Mouse (Mus musculus) macrophage (primary cell): ENCODE data around the gene 4833439L19Rik. TPM values are rescaled to one million over a fixed set of nuclear protein-coding genes. Genes with fewer than 3 reads are reported as not detected.
"Not testable (repeated sequence)": the region's sequence is repeated elsewhere in the genome, so short reads cannot be mapped to it uniquely, and the experiment has no call there.

Experiments used
- H3K27ac ChIP-seq: fragments of 350-480 bp; formaldehyde crosslinking; 2 replicates; pipeline ENCODE4 v1.9.0; 2021
- H3K36me3 ChIP-seq: fragments of 350-480 bp; formaldehyde crosslinking; 2 replicates; pipeline ENCODE4 v1.9.0; 2021; ENCODE audit errors: inconsistent target
- H3K4me3 ChIP-seq: fragments of 350-480 bp; formaldehyde crosslinking; 2 replicates; pipeline ENCODE4 v1.9.0; 2021; ENCODE audit errors: inconsistent target
- H3K79me2 ChIP-seq: fragments of 350-480 bp; formaldehyde crosslinking; 2 replicates; pipeline ENCODE4 v1.9.0; 2021; ENCODE audit errors: inconsistent target
- WGBS: methylation state at CpG from one replicate; pipeline ENCODE4 v1.1.7; 2026; ENCODE audit warnings: inconsistent platforms; ENCODE audit not compliant: missing documents; 5-methylcytosine and 5-hydroxymethylcytosine counted together
- polyA plus RNA-seq: library from polyadenylated mRNA; stranded (reverse); fragments of 250-400 nt; gene quantifications from 3 replicates; pipeline ENCODE4 v1.2.4, GENCODE M21; 2018; ENCODE audit warnings: inconsistent platforms
- total RNA-seq, 78 experiments: library from RNA; depleted of rRNA; stranded (reverse); fragments of 250-400 nt; gene quantifications; 1 replicate in 9 of 78; 2 replicates in 24 of 78; 3 replicates in 43 of 78; 4 replicates in 2 of 78; pipeline ENCODE4 v1.2.4; 2018; ENCODE audit warnings: inconsistent platforms in 56 of 78

The 4833439L19Rik gene
- total RNA-seq (2018; cell fraction: chromatin; rRNA removed) = 10 to 100 TPM; 10.8 to 38.6 (median 24.2) TPM
- total RNA-seq (2018; cell fraction: cytosol; rRNA removed) = 10 to 100 TPM; 48.2 to 68.8 (median 56.5) TPM
- total RNA-seq (2018; cell fraction: nucleus; rRNA removed) = 10 to 100 TPM; 11.3 to 48.6 (median 29.6) TPM
- polyA plus RNA-seq = 57.4 to 59.9 TPM (median 57.6 TPM) in 3 replicates

DNA sequence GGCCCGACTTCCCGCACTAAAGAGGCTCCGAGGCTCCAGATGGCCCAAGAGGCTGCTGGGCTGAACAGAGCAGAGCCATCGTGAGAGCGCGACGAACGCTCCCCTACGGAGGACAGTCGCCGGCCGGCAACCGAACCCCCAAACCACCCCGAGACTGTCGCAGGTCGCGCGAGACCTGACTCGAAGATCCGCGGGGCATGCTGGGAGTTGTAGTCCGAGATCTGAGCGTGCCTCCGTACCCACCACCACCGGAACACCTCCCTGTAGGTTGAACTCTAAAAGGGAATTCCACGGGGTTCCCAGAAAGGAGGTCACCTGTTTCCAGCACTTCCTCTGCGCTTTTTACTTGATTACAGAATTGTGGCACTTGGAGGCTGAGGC is at the start of gene 4833439L19Rik:
Gene 4833439L19Rik (minus strand): TSS at position 235 of the 381 bp plus-strand sequence.
- Histone ChIP-seq H3K4me3 (peak within 1 kb of the TSS; percentile 87), H3K79me2 (peaks cover 43% of the 10 kb centered on the region), H3K36me3 (peaks cover 23% of the 10 kb centered on the region), H3K27ac (no peak within 1 kb of the TSS)
- under 1% methylated on average over 15 of the region's 27 CpGs for WGBS

DNA sequence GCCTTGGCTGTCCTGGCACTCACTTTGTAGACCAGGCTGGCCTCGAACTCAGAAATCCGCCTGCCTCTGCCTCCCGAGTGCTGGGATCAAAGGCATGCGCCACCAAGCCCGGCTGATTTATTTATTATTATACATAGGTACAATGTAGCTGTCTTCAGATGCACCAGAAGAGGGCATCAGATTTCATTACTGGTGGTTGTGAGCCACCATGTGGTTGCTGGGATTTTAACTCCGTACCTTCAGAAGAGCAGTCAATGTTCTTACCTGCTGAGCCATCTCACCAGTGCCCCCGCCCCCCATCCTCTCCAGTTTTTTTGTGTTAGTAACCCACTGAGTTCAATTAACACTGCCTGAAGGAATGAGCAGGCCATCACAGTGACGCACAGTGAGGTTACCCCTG is 47.9 kb upstream of the 4833439L19Rik start:
- not testable (repeated sequence) for H3K4me3 ChIP-seq, H3K36me3 ChIP-seq, H3K79me2 ChIP-seq, H3K27ac ChIP-seq
- 78% methylated on average over 6 of the region's 8 CpGs for WGBS

DNA sequence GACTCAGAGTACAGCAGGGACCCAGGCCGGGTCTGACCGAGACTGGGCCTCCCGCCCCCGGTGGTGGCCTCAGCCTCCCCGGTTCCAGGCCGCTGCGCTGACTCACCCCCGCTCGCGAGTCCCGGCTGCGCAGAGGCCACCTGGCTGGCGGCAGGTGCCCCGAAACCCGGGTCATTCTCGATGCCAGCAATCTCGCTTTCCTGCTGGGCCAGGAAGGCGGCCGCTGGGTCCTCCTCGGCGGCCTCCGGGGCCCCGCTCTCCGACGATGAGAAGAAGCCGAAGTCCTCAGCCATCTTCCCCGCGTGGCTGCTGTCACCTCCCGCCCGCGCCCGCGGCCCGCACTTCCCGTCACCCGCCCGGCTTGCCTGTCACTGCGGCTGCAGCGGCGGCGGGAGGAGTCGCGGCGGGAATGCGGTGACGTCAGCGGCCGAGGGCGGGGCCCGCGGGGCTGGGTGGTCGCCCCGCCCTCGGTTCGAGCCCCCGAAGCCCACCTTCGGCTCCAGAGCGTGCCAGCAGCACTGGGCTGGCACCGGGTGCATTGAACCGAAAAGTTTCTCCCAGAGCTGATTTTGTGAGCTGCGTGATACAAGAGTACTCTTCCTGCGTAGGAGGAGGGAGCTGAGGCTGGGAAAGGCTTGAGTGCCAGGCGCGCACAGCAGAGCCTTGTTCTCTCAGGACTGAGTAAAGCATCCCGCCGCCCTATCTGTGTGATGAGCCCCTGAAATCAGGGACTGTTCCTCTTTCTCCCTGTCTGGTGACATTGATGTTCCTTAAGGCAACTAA is 45.9 kb upstream of the 4833439L19Rik start, which contains the start of gene Cltb:
Gene Cltb (minus strand): TSS at position 373 of the 783 bp plus-strand sequence.
- 2% methylated on average over 66 of the region's 66 CpGs for WGBS
- Histone ChIP-seq H3K79me2 (no peaks in the 10 kb centered on the region), H3K27ac (0 out of 2 replicates have a peak within 1 kb of the TSS, but pooled peaks have one; percentile 17), H3K36me3 (no peaks in the 10 kb centered on the region), H3K4me3 (peak within 1 kb of the TSS; percentile 41)

DNA sequence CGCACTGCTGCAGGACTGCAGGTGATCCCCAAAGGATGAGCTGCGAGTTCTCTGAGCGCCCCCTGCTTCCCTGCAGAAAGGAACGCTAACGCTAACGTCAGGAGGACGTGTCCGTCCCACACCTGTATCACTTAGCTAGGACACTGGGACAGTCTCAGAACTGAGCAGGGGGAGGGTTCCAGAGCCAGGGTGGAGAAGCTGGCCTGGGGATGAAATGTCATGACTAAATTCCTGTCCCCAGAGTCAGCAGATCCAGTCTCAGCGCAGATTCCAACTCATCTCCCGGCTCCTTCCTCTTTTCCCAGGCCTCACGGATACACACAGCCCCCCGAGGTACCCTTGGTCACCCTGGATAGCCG is 45.4 kb upstream of the 4833439L19Rik start:
- Histone ChIP-seq H3K79me2 (no peaks in the 10 kb centered on the region), H3K27ac (no peak overlapping the region), H3K4me3 (peak overlapping the region; percentile 41), H3K36me3 (no peaks in the 10 kb centered on the region)
- 20% methylated on average over 11 of the region's 13 CpGs for WGBS

DNA sequence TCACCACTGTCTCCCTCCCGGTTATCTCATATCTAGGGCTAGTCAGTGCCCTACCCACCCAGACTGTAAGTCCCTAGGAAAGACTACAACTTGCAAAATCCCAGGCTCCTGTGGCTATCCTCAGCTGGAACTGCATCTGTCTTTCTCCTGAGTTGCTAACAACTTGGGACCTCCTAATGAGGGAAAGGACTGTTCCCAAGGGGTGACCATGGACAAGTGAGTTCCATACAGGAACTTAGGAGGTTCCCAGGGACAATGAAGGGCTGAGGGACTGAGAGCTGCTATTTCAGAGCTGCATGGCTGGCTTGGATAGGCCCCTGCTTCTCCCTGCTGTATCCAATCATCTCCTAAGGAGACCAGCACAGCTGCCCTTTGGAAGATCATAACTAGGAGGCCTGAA is 44.1 kb upstream of the 4833439L19Rik start:
- H3K79me2 ChIP-seq = no peaks in the 10 kb centered on the region
- no peak overlapping the region for H3K27ac ChIP-seq
- H3K36me3 ChIP-seq = no peaks in the 10 kb centered on the region
- no peak overlapping the region for H3K4me3 ChIP-seq
- WGBS = 83% methylated on average over 1 of the region's 1 CpGs

DNA sequence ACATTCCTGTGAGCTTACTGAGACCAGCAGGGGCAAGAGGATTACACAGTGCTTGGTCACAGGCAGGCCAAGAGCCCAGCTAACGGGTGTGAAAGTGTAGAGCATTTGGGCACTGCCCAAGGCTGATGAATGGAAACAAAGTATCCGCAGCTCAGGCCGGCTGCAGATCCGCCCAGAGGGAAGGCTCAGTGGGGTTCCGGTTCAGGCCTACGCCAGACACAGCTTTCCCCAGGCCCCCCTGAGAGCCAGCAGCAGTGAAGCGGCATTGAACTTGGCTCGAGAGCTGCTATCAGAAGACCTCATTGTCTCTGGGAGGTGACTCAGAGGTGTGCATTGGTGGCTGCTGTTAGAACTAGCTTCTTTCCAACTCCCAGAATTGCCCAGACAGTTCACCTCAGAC is 43.4 kb upstream of the 4833439L19Rik start:
- no peak overlapping the region for H3K27ac ChIP-seq
- H3K4me3 ChIP-seq = no peak overlapping the region
- WGBS = 94% methylated on average over 7 of the region's 8 CpGs
- no peaks in the 10 kb centered on the region for H3K79me2 ChIP-seq
- no peaks in the 10 kb centered on the region for H3K36me3 ChIP-seq

GRCm38 (mm10) chr13:54608002-54608401 is 42.8 kb upstream of the 4833439L19Rik start:
- no peaks in the 10 kb centered on the region for H3K79me2 ChIP-seq
- no peaks in the 10 kb centered on the region for H3K36me3 ChIP-seq
- H3K4me3 ChIP-seq = no peak overlapping the region
- WGBS = 97% methylated on average over 3 of the region's 3 CpGs
- H3K27ac ChIP-seq = no peak overlapping the region

DNA sequence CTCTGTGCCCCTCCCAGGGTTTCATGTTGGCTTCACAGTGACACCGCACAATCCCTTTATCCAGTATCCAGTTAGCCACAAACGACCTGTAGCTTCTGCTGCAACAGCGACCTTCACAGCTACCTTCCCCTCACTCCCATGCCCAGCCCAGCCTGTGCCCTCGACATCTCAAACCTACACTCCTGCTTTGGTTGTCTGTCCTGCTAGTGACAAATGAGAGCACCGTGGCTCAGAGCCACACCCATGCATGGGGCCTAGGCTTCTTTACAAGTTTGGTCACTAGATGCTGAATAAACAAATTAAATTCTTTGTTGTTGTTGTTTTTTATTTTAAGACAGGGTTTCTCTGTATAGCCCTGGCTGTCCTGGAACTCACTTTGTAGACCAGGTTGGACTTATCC is 42.0 kb upstream of the 4833439L19Rik start:
- WGBS = 81% methylated on average over 5 of the region's 5 CpGs
- Histone ChIP-seq H3K79me2 (no peaks in the 10 kb centered on the region), H3K36me3 (no peaks in the 10 kb centered on the region), H3K27ac (no peak overlapping the region), H3K4me3 (no peak overlapping the region)

DNA sequence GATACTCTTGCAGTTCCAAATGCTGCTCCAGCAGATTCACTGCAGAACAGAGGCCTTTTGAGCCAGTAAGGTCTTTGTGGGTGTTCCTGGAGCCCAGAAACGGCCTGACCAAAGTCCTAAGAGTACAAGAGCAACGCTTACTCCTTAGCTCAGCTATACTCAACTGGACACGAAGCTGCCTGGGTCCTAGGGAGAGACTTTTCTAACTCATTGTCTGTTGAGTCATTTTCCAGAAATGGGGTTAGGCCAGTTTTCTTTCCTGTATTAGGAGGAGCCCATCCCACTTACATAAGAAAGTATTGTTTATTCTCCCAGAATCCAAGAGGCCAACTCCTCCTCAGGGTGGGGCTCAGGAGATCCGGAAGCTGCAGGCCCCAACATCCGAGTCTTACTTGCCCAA is 40.2 kb upstream of the 4833439L19Rik start:
- H3K79me2 ChIP-seq = no peaks in the 10 kb centered on the region
- no peak overlapping the region for H3K4me3 ChIP-seq
- WGBS = 96% methylated on average over 5 of the region's 5 CpGs
- H3K27ac ChIP-seq = no peak overlapping the region
- no peaks in the 10 kb centered on the region for H3K36me3 ChIP-seq

- Histone ChIP-seq H3K27ac (no peak overlapping the region), H3K4me3 (no peak overlapping the region), H3K36me3 (no peaks in the 10 kb centered on the region), H3K79me2 (no peaks in the 10 kb centered on the region)
- WGBS = 85% methylated on average over 4 of the region's 4 CpGs
These were observed 39.0 kb upstream of the 4833439L19Rik start for GRCm38 (mm10) chr13:54604221-54604620.

DNA sequence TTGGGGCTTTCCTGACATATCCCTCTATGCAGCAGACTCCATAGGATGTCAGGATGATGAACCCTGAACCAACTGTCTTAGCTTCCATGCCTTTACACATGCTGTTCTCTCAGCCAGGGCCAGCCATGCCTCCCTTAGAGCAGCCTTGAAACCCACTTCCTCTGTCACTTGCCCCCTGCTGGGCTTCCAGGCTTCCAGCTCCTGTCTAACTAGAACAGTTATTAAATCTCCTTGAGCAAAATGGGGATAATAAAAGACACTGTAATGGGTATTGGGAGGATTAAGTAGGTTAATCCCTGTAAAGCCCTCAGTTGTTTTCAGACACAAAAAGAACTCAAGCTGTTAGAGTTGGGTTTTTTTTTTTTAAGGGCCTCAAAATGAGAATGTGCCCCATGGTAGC is 38.3 kb upstream of the 4833439L19Rik start:
- no peaks in the 10 kb centered on the region for H3K79me2 ChIP-seq
- no peaks in the 10 kb centered on the region for H3K36me3 ChIP-seq
- H3K27ac ChIP-seq = no peak overlapping the region
- no peak overlapping the region for H3K4me3 ChIP-seq

- Histone ChIP-seq H3K4me3 (no peak overlapping the region), H3K79me2 (no peaks in the 10 kb centered on the region), H3K27ac (no peak overlapping the region), H3K36me3 (no peaks in the 10 kb centered on the region)
- WGBS = 94% methylated on average over 3 of the region's 3 CpGs
These were observed 37.4 kb upstream of the 4833439L19Rik start for GRCm38 (mm10) chr13:54602639-54603111.

- no peaks in the 10 kb centered on the region for H3K36me3 ChIP-seq
- H3K27ac ChIP-seq = no peak overlapping the region
- 91% methylated on average over 12 of the region's 12 CpGs for whole genome bisulfite sequencing
- H3K4me3 ChIP-seq = no peak overlapping the region
- H3K79me2 ChIP-seq = no peaks in the 10 kb centered on the region
These were observed 33.4 kb upstream of the 4833439L19Rik start for GRCm38 (mm10) chr13:54598622-54599143.

GRCm38 (mm10) chr13:54596870-54597269 is 31.6 kb upstream of the 4833439L19Rik start:
- 95% methylated on average over 5 of the region's 5 CpGs for WGBS
- no peak overlapping the region for H3K4me3 ChIP-seq
- peaks cover 10% of the 10 kb centered on the region; the same call in 1 of the 2 replicates for H3K79me2 ChIP-seq
- H3K36me3 ChIP-seq = no peaks in the 10 kb centered on the region
- H3K27ac ChIP-seq = no peak overlapping the region

DNA sequence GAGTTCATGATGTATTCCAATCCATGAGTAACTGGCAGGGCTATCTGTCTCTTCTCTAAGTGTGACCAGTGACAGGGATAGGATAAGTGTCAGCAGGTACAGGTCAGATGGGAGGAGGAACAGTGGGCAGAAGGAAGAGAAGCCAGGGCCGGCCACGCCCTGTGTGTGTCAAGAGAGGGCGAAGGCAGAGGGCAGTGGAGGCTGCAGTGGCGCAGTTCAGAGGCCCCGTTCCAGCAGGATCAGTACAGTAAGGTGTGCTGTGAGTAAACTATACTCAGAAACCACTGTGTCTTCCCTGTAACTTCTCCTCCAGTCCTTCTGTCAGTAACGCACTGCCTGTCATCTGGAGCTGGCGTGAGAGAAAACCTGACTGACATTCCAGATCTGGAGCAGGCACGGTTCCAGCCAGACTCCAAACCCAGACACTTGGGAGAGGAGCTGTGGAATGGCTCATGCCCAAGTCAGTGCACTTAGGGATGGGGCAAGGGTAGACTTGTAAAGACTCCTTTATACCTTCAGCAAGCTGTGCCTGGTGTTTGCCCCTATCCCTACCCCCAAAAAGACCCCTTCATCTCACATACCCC is 31.0 kb upstream of the 4833439L19Rik start:
- no peaks in the 10 kb centered on the region for H3K36me3 ChIP-seq
- 92% methylated on average over 8 of the region's 8 CpGs for WGBS

More for the DNA sequence above, 31.0 kb upstream of the 4833439L19Rik start:
- H3K27ac ChIP-seq = no peak overlapping the region
- peaks cover 13% of the 10 kb centered on the region; the same call in 1 of the 2 replicates for H3K79me2 ChIP-seq
- H3K4me3 ChIP-seq = no peak overlapping the region
